Mouse (Mus musculus) CH12.LX (cell line): ENCODE results near the gene Olfr1002. TPM values are rescaled to one million over a fixed set of nuclear protein-coding genes. Genes with fewer than 3 reads are reported as not detected.

Source experiments
- DNase-seq: peaks from one replicate; pipeline ENCODE4 v3.0.0-alpha.2; 2013; ENCODE audit errors: extremely low read depth
- H3K27ac ChIP-seq: 2 replicates; pipeline ENCODE4 v1.5.1; 2012; ENCODE audit warnings: low read depth, mild to moderate bottlenecking, control low read depth, moderate library complexity; ENCODE audit not compliant: insufficient read depth
- H3K27me3 ChIP-seq: replicated peaks from 2 replicates; pipeline ENCODE3; 2012; ENCODE audit warnings: inconsistent platforms
- H3K36me3 ChIP-seq, 2 experiments: replicated peaks in 1 of 2; 2 replicates each; pipeline versions ENCODE3 to v1.6.1; 2012; ENCODE audit warnings: inconsistent platforms in 1 of 2, low read length in 1 of 2, mild to moderate bottlenecking in 1 of 2, mixed read lengths in 1 of 2, moderate library complexity in 1 of 2; ENCODE audit not compliant: control insufficient read depth in 1 of 2, insufficient read depth in 1 of 2
- H3K4me1 ChIP-seq, 2 experiments: 2 replicates each; pipeline ENCODE4 v1.6.1; 2012; ENCODE audit warnings: inconsistent platforms in 1 of 2, moderate library complexity in 1 of 2; ENCODE audit not compliant: insufficient read depth in 2 of 2, control insufficient read depth in 1 of 2
- H3K4me2 ChIP-seq: 2 replicates; pipeline ENCODE4 v1.6.1; 2012; ENCODE audit warnings: low read depth, mild to moderate bottlenecking, control low read depth; ENCODE audit not compliant: poor library complexity, insufficient read depth, severe bottlenecking
- H3K4me3 ChIP-seq, 3 experiments: fragments of 150-350 bp in 1 of 3; sonication (generic) in 1 of 3; replicated peaks in 1 of 3; 2 replicates each; pipeline versions ENCODE3 to v1.5.1; 2011 to 2012; ENCODE audit warnings: low read depth in 2 of 3, low read length in 2 of 3, mild to moderate bottlenecking in 2 of 3, moderate library complexity in 2 of 3, control low read depth in 1 of 3, improper control_type of control experiment in 1 of 3, inconsistent platforms in 1 of 3, mixed read lengths in 1 of 3; ENCODE audit not compliant: poor library complexity in 1 of 3
- H3K79me2 ChIP-seq: replicated peaks from 2 replicates; pipeline ENCODE4 v1.6.1; 2012; ENCODE audit warnings: mild to moderate bottlenecking, moderate library complexity; ENCODE audit not compliant: control insufficient read depth, poor library complexity, insufficient read depth, severe bottlenecking; ENCODE audit errors: extremely low read depth
- H3K9ac ChIP-seq: 2 replicates; pipeline ENCODE4 v1.6.1; 2012; ENCODE audit warnings: low read depth, mild to moderate bottlenecking, control low read depth, moderate library complexity; ENCODE audit not compliant: insufficient read depth
- H3K9me3 ChIP-seq: replicated peaks from 2 replicates; pipeline ENCODE3; 2012; ENCODE audit warnings: low read length, inconsistent platforms, mixed read lengths
- CHD1 ChIP-seq: IDR thresholded peaks from 2 replicates; pipeline ENCODE4 v1.6.1; 2012; ENCODE audit warnings: low read depth, low read length, improper control_type of control experiment, inconsistent platforms
- CHD2 ChIP-seq: IDR thresholded peaks from 2 replicates; pipeline ENCODE4 v1.6.1; 2011; ENCODE audit warnings: low read length, improper control_type of control experiment
- CTCF ChIP-seq, 2 experiments: IDR thresholded peaks in 1 of 2; conservative IDR thresholded peaks in 1 of 2; 2 replicates each; pipeline ENCODE4 v1.5.1; 2011 to 2012; ENCODE audit warnings: low read depth in 2 of 2, low read length in 2 of 2, improper control_type of control experiment in 1 of 2, inconsistent platforms in 1 of 2, mild to moderate bottlenecking in 1 of 2, moderate library complexity in 1 of 2
- E2F4 ChIP-seq: IDR thresholded peaks from 2 replicates; pipeline ENCODE4 v1.6.1; 2011; ENCODE audit warnings: low read depth, low read length, improper control_type of control experiment; ENCODE audit not compliant: insufficient replicate concordance
- ELF1 ChIP-seq: IDR thresholded peaks from 2 replicates; pipeline ENCODE4 v1.6.1; 2014; ENCODE audit warnings: low read depth, mild to moderate bottlenecking, inconsistent platforms, low read length, improper control_type of control experiment
- ETS1 ChIP-seq: conservative IDR thresholded peaks from 2 replicates; pipeline ENCODE4 v1.6.1; 2012; ENCODE audit warnings: low read depth, mild to moderate bottlenecking, inconsistent platforms, low read length, improper control_type of control experiment, moderate library complexity
- HCFC1 ChIP-seq: IDR thresholded peaks from 2 replicates; pipeline ENCODE4 v1.6.1; 2012; ENCODE audit warnings: low read depth, mild to moderate bottlenecking, inconsistent platforms, low read length, improper control_type of control experiment
- IRF4 ChIP-seq: IDR thresholded peaks from 2 replicates; pipeline ENCODE4 v1.6.1; 2014; ENCODE audit warnings: low read depth, mild to moderate bottlenecking, inconsistent platforms, low read length, improper control_type of control experiment
- JUN ChIP-seq: IDR thresholded peaks from 2 replicates; pipeline ENCODE4 v1.6.1; 2011; ENCODE audit warnings: low read depth, mild to moderate bottlenecking, low read length, improper control_type of control experiment, moderate library complexity; ENCODE audit not compliant: insufficient read depth
- JUND ChIP-seq: conservative IDR thresholded peaks from 2 replicates; pipeline ENCODE4 v1.6.1; 2011; ENCODE audit warnings: low read depth, low read length, improper control_type of control experiment
- KAT2A ChIP-seq: IDR thresholded peaks from 2 replicates; pipeline ENCODE4 v1.6.1; 2012; ENCODE audit warnings: low read length, improper control_type of control experiment, inconsistent platforms; ENCODE audit not compliant: insufficient replicate concordance
- MAFK ChIP-seq: IDR thresholded peaks from 2 replicates; pipeline ENCODE4 v1.6.1; 2011; ENCODE audit warnings: low read length, improper control_type of control experiment; ENCODE audit not compliant: insufficient replicate concordance
- MXI1 ChIP-seq: IDR thresholded peaks from 2 replicates; pipeline ENCODE4 v1.6.1; 2011; ENCODE audit warnings: mild to moderate bottlenecking, low read depth, low read length, improper control_type of control experiment
- MYC ChIP-seq: IDR thresholded peaks from 2 replicates; pipeline ENCODE4 v1.6.1; 2011; ENCODE audit warnings: low read depth, mild to moderate bottlenecking, improper control_type of control experiment, low read length
- NELFE ChIP-seq: IDR thresholded peaks from 2 replicates; pipeline ENCODE4 v1.6.1; 2011; ENCODE audit warnings: low read depth, low read length, improper control_type of control experiment
- PAX5 ChIP-seq: IDR thresholded peaks from 2 replicates; pipeline ENCODE4 v1.6.1; 2012; ENCODE audit warnings: low read length, inconsistent platforms, mixed read lengths
- RAD21 ChIP-seq: IDR thresholded peaks from 2 replicates; pipeline ENCODE4 v1.6.1; 2011; ENCODE audit warnings: low read depth, mild to moderate bottlenecking, low read length, improper control_type of control experiment, moderate library complexity
- SIN3A ChIP-seq: IDR thresholded peaks from 2 replicates; pipeline ENCODE4 v1.6.1; 2012; ENCODE audit warnings: low read length, improper control_type of control experiment, inconsistent platforms
- SMC3 ChIP-seq: IDR thresholded peaks from 2 replicates; pipeline ENCODE4 v1.6.1; 2011; ENCODE audit warnings: low read depth, low read length, improper control_type of control experiment
- TCF12 ChIP-seq: IDR thresholded peaks from 2 replicates; pipeline ENCODE4 v1.6.1; 2014; ENCODE audit warnings: low read depth, mild to moderate bottlenecking, inconsistent platforms, low read length, improper control_type of control experiment
- USF2 ChIP-seq: conservative IDR thresholded peaks from 2 replicates; pipeline ENCODE4 v1.6.1; 2011; ENCODE audit warnings: low read depth, low read length, improper control_type of control experiment
- ZKSCAN1 ChIP-seq: IDR thresholded peaks from 2 replicates; pipeline ENCODE4 v1.6.1; 2012; ENCODE audit warnings: low read depth, inconsistent platforms, low read length, improper control_type of control experiment, borderline replicate concordance
- ZMIZ1 ChIP-seq: IDR thresholded peaks from 2 replicates; pipeline ENCODE4 v1.6.1; 2012; ENCODE audit warnings: low read depth, mild to moderate bottlenecking, inconsistent platforms, low read length, improper control_type of control experiment
- ZNF384 ChIP-seq: IDR thresholded peaks from 2 replicates; pipeline ENCODE4 v1.6.1; 2012; ENCODE audit warnings: low read depth, low read length, improper control_type of control experiment, inconsistent platforms
- dilution Hi-C: fragments of 300-500 bp; cut with MboI; formaldehyde crosslinking; loops from 2 replicates; pipeline ENCODE4 v1.14.3; 2020; ENCODE audit warnings: low sequenced_read_pairs; ENCODE audit not compliant: extremely low pct_unique_long_range_greater_than_20kb, extremely low pct_ligation_motif_present
- in situ Hi-C: fragments of 300-500 bp; cut with MboI; formaldehyde crosslinking; loops from 3 replicates; pipeline ENCODE4 v1.14.3; 2019; ENCODE audit warnings: low sequenced_read_pairs, low pct_ligation_motif_present, low pct_unique_long_range_greater_than_20kb, mixed read lengths
- polyA plus RNA-seq: library from polyadenylated mRNA; unstranded; fragments of >175 nt; gene quantifications from 2 replicates; pipeline ENCODE4 v1.2.1, GENCODE M21; 2012; ENCODE audit warnings: low read depth; ENCODE audit not compliant: insufficient read length
- total RNA-seq, 2 experiments: library from RNA; depleted of rRNA; stranded (reverse); fragments of 300-350 nt in 1 of 2; fragments of >200 nt in 1 of 2; gene quantifications; 2 replicates each; pipeline ENCODE4 v1.2.3; 2012 to 2014

Olfr1002 gene
- total RNA-seq (2012; rRNA removed): not detected in 2 replicates
- not detected in 2 replicates for total RNA-seq (2014; rRNA removed)
- polyA plus RNA-seq: not detected in 2 replicates

DNA sequence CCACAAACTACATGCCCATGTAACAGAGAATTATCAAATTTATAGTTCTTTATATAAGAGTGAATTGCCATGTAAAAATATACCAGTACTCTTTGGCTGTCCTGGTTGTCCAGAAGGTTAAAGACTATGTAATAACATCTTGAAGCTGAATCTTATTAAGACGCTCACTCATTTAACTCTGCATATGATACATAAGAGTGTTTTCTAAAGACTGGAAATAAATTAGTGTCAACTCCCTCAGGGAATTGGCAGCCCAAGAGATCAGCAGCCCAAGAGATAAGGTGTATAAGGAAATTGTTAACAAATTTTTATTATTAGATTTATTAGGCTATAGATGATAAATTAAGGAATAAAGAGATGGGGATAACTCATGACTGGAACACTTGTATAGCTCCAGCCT is at the start of gene Olfr1002:
Olfr1002 (minus strand) TSS at position 101 of the 400 bp plus-strand sequence.
- no peak within 1 kb of the TSS for H3K27ac ChIP-seq
- no peaks in the 10 kb centered on the region for H3K79me2 ChIP-seq
- no peaks in the 10 kb centered on the region for H3K9me3 ChIP-seq
- in situ Hi-C loops: no loop called here
- H3K4me3 ChIP-seq: no peak within 1 kb of the TSS
- H3K27me3 ChIP-seq: no peaks in the 10 kb centered on the region
- no peak within 1 kb of the TSS for H3K4me2 ChIP-seq
- no peak for TF ChIP-seq E2F4
- TF ChIP-seq PAX5: no peak
- no peak for TF ChIP-seq SMC3
- no peak for TF ChIP-seq KAT2A
- TF ChIP-seq MXI1: no peak
- TF ChIP-seq HCFC1: no peak
- TF ChIP-seq JUN: no peak
- no peak for DNase-seq
- no peaks in the 10 kb centered on the region for H3K36me3 ChIP-seq
- no peaks in the 10 kb centered on the region for H3K4me1 ChIP-seq
- dilution Hi-C loops: no loop called here
- no peak within 1 kb of the TSS for H3K9ac ChIP-seq

DNA sequence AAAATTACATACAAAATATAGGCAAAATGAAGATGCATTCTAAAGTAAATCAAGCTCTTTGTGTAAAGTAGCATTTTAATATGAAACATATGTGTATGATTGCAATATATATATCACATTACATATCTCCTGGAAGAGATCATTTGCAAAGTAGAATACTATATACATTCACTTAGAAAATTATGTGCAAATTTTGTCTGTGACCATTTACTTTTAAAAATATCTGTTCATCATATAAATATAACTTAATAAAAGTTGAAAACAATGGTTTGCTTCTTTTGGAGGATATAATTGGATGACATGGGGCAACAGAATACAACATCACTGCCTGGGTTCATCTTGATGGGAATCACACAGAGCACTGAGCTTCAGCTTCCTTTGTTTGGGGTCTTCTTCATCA is 38.6 kb upstream of the Olfr1002 start, which contains the start of gene Olfr1008:
Olfr1008 (plus strand) TSS at position 301 of the 400 bp plus-strand sequence.
- H3K9me3 ChIP-seq: peaks cover 9% of the 10 kb centered on the region
- dilution Hi-C loops (no loop called here), in situ Hi-C loops (no loop called here)
- H3K9ac ChIP-seq: no peak within 1 kb of the TSS
- no peaks in the 10 kb centered on the region for H3K36me3 ChIP-seq
- no peak within 1 kb of the TSS for H3K4me3 ChIP-seq
- H3K27me3 ChIP-seq: no peaks in the 10 kb centered on the region
- H3K4me1 ChIP-seq: no peaks in the 10 kb centered on the region
- TF ChIP-seq CTCF (conservative IDR thresholded peaks at IDR 0.05 in 1 of 2, IDR thresholded peaks at IDR 0.05 in 1 of 2; ENCODE audit: low read depth in 2 of 2, low read length in 2 of 2): no peak
- TF ChIP-seq HCFC1: no peak
- no peak for TF ChIP-seq MAFK
- no peak for TF ChIP-seq CHD1
- TF ChIP-seq ETS1: no peak
- no peak for TF ChIP-seq ZMIZ1
- no peak for TF ChIP-seq ELF1
- no peak for TF ChIP-seq SMC3
- no peak for TF ChIP-seq JUND
- no peak for TF ChIP-seq IRF4
- TF ChIP-seq NELFE: no peak
- TF ChIP-seq ZKSCAN1: no peak
- TF ChIP-seq CHD2: no peak
- no peak for TF ChIP-seq RAD21
- no peak for TF ChIP-seq ZNF384
- TF ChIP-seq TCF12: no peak
- no peak for TF ChIP-seq E2F4
- no peak for TF ChIP-seq USF2
- no peak for TF ChIP-seq SIN3A
- TF ChIP-seq MYC: no peak
- TF ChIP-seq, all 38 proteins: peak for 0
- no peak for DNase-seq
- no peaks in the 10 kb centered on the region for H3K79me2 ChIP-seq
- H3K27ac ChIP-seq: no peak within 1 kb of the TSS
- no peak within 1 kb of the TSS for H3K4me2 ChIP-seq
